ENCODE assay signal across 8 mouse cellular contexts in genomic region chr13:101694496-101695251, GRCm38 (mm10).
DNase-seq lines count a peak whose midpoint lies in the region; ATAC-seq lines count a peak whose summit lies in the region.

No protein-coding gene starts in this region.

- peak overlapping the region; percentile 83 for H3K4me3 ChIP-seq in erythroblast, embryonic 14.5 days (replicated peaks)
- peak overlapping the region; percentile 54 for H3K4me3 ChIP-seq in heart, embryonic 11.5 days (ENCODE audit: low read depth, low read length)
- peak overlapping the region; percentile 66 for H3K4me3 ChIP-seq in kidney, embryonic 15.5 days (replicated peaks)
- peak overlapping the region; percentile 76 for H3K4me3 ChIP-seq in liver, embryonic 12.5 days
- H3K4me3 ChIP-seq in stomach, embryonic 15.5 days (replicated peaks) = peak overlapping the region; percentile 58

- H3K36me3 ChIP-seq in erythroblast, embryonic 14.5 days (ENCODE audit: control insufficient read depth) = peaks cover 27% of the 10 kb centered on the region
- H3K36me3 ChIP-seq in heart, embryonic 11.5 days (ENCODE audit: control insufficient read depth, insufficient read depth, low read length) = no peaks in the 10 kb centered on the region; the same call in 1 of the 2 replicates
- H3K36me3 ChIP-seq in kidney, embryonic 15.5 days = peaks cover 11% of the 10 kb centered on the region; the same call in 1 of the 2 replicates
- H3K36me3 ChIP-seq in liver, embryonic 12.5 days = peaks cover 19% of the 10 kb centered on the region
- H3K36me3 ChIP-seq in stomach, embryonic 15.5 days = peaks cover 10% of the 10 kb centered on the region; the same call in 1 of the 2 replicates

- peak; percentile 44 for DNase-seq in embryo, embryonic 10 days (ENCODE audit: low spot score)
- peak; percentile 70 for DNase-seq in neural tube, embryonic 10.5 days (ENCODE audit: extremely low spot score, low spot score)

- H3K9me3 ChIP-seq in erythroblast, embryonic 14.5 days (ENCODE audit: control insufficient read depth, low read length) = no peaks in the 10 kb centered on the region
- no peaks in the 10 kb centered on the region for H3K9me3 ChIP-seq in heart, embryonic 11.5 days (replicated peaks; ENCODE audit: control insufficient read depth, low read length)
- H3K9me3 ChIP-seq in kidney, embryonic 15.5 days (replicated peaks) = no peaks in the 10 kb centered on the region
- H3K9me3 ChIP-seq in liver, embryonic 12.5 days (replicated peaks) = no peaks in the 10 kb centered on the region
- H3K9me3 ChIP-seq in stomach, embryonic 15.5 days = no peaks in the 10 kb centered on the region

- H3K4me1 ChIP-seq in erythroblast, embryonic 14.5 days (ENCODE audit: control insufficient read depth) = peaks cover 58% of the 10 kb centered on the region
- peaks cover 13% of the 10 kb centered on the region for H3K4me1 ChIP-seq in heart, embryonic 11.5 days (ENCODE audit: control insufficient read depth, insufficient read depth, low read length)
- H3K4me1 ChIP-seq in kidney, embryonic 15.5 days = peaks cover 75% of the 10 kb centered on the region
- peaks cover 63% of the 10 kb centered on the region for H3K4me1 ChIP-seq in liver, embryonic 12.5 days
- H3K4me1 ChIP-seq in stomach, embryonic 15.5 days = peaks cover 15% of the 10 kb centered on the region

- WGBS in heart, embryonic 11.5 days (ENCODE audit: insufficient replicate concordance) = 1% methylated on average over 48 of the region's 48 CpGs
- WGBS in kidney, embryonic 15.5 days = 1% methylated on average over 48 of the region's 48 CpGs
- 2% methylated on average over 48 of the region's 48 CpGs for WGBS in liver, embryonic 12.5 days (ENCODE audit: insufficient replicate concordance)
- 3% methylated on average over 48 of the region's 48 CpGs for WGBS in stomach, embryonic 15.5 days

- ATAC-seq in erythroblast, adult 5-6 weeks (replicated peaks; ENCODE audit: low FRiP score, poor library complexity, severe bottlenecking) = no peak
- ATAC-seq in heart, embryonic 11.5 days (replicated peaks; ENCODE audit: insufficient number of reproducible peaks, low FRiP score, low TSS enrichment) = peak; percentile 51; the same call in 1 of the 2 replicates
- ATAC-seq in kidney, embryonic 15.5 days (replicated peaks; ENCODE audit: low FRiP score) = peak; percentile 79
- peak; percentile 54 for ATAC-seq in liver, embryonic 12.5 days
- peak; percentile 37; the same call in 1 of the 2 replicates for ATAC-seq in stomach, embryonic 15.5 days (ENCODE audit: insufficient read depth, low FRiP score, low read depth)

- peak overlapping the region; percentile 70 for H3K27ac ChIP-seq in heart, embryonic 11.5 days (ENCODE audit: low read depth, low read length)
- peak overlapping the region; percentile 90 for H3K27ac ChIP-seq in kidney, embryonic 15.5 days
- H3K27ac ChIP-seq in liver, embryonic 12.5 days = peak overlapping the region; percentile 85
- H3K27ac ChIP-seq in stomach, embryonic 15.5 days = peak overlapping the region; percentile 86

- H3K4me2 ChIP-seq in heart, embryonic 11.5 days = peak overlapping the region; percentile 87
- peak overlapping the region; percentile 77 for H3K4me2 ChIP-seq in kidney, embryonic 15.5 days
- H3K4me2 ChIP-seq in liver, embryonic 12.5 days = peak overlapping the region; percentile 95
- peak overlapping the region; percentile 90 for H3K4me2 ChIP-seq in stomach, embryonic 15.5 days

- peak overlapping the region; percentile 81 for H3K9ac ChIP-seq in heart, embryonic 11.5 days (ENCODE audit: low read depth, low read length)
- H3K9ac ChIP-seq in kidney, embryonic 15.5 days = peak overlapping the region; percentile 61
- peak overlapping the region; percentile 86 for H3K9ac ChIP-seq in liver, embryonic 12.5 days
- peak overlapping the region; percentile 48 for H3K9ac ChIP-seq in stomach, embryonic 15.5 days

- no peaks in the 10 kb centered on the region for H3K27me3 ChIP-seq in erythroblast, embryonic 14.5 days (ENCODE audit: control insufficient read depth)
- H3K27me3 ChIP-seq in heart, embryonic 11.5 days (ENCODE audit: control insufficient read depth, insufficient read depth, low read length) = no peaks in the 10 kb centered on the region
- no peaks in the 10 kb centered on the region for H3K27me3 ChIP-seq in kidney, embryonic 15.5 days
- no peaks in the 10 kb centered on the region for H3K27me3 ChIP-seq in liver, embryonic 12.5 days (replicated peaks)
- no peaks in the 10 kb centered on the region for H3K27me3 ChIP-seq in stomach, embryonic 15.5 days (replicated peaks)
